Mouse (Mus musculus) heart, adult 2 months (tissue): ENCODE results near the gene Mcm10.

ENCODE experiments used
- CTCF ChIP-seq: fragments of 200-600 bp; IDR thresholded peaks from 2 replicates; pipeline ENCODE4 v1.8.1; 2022; ENCODE audit warnings: antibody characterized with exemption, mild to moderate bottlenecking, moderate library complexity
- POLR2A ChIP-seq: fragments of 200-500 bp; IDR thresholded peaks from 2 replicates; pipeline ENCODE4 v1.6.1; 2011; ENCODE audit warnings: mild to moderate bottlenecking, low read depth, low read length, control low read depth; ENCODE audit not compliant: insufficient read depth

GRCm38 (mm10) chr2:5023275-5023674 is 10.7 kb upstream of the Mcm10 start:
- no peak for TF ChIP-seq POLR2A
- TF ChIP-seq CTCF, result no peak
